In genomic region chr5:34660591-34661130, GRCm38 (mm10) we compare ENCODE assay signal across 8 mouse cellular contexts. TPM values are rescaled to one million over a fixed set of nuclear protein-coding genes. Genes with fewer than 3 reads are reported as not detected.
DNase-seq lines count a peak whose midpoint lies in the region; ATAC-seq and TF ChIP-seq lines count a peak whose summit lies in the region.

No protein-coding gene starts in this region.

- in situ Hi-C loops in CH12.LX (cut with MboI; ENCODE audit: low pct_ligation_motif_present, low pct_unique_long_range_greater_than_20kb, low sequenced_read_pairs) = loop anchor here (25.0 kb wide), 1 partner anchor 377 kb away; the partner anchor contains the start of gene Hgfac

- H3K79me2 ChIP-seq in heart, adult 2 months (replicated peaks; ENCODE audit: control insufficient read depth, insufficient read depth, low read length) = no peaks in the 10 kb centered on the region
- H3K79me2 ChIP-seq in CH12.LX (replicated peaks; ENCODE audit: control insufficient read depth, extremely low read depth, insufficient read depth, poor library complexity, severe bottlenecking) = peaks cover 24% of the 10 kb centered on the region

- no peak for TF ChIP-seq RAD21 in CH12.LX (IDR thresholded peaks at IDR 0.05; ENCODE audit: low read depth, low read length)

- dilution Hi-C loops in CH12.LX (cut with MboI; ENCODE audit: extremely low pct_ligation_motif_present, extremely low pct_unique_long_range_greater_than_20kb, low sequenced_read_pairs) = no loop called here

- TF ChIP-seq POLR2A in heart, adult 2 months (IDR thresholded peaks at IDR 0.05; ENCODE audit: insufficient read depth, low read depth, low read length) = no peak
- TF ChIP-seq POLR2A in CH12.LX (IDR thresholded peaks at IDR 0.05; ENCODE audit: low read depth, low read length) = no peak

- no peak for ATAC-seq in liver, embryonic 14.5 days (ENCODE audit: insufficient read depth)

- under 1% methylated on average over 57 of the region's 57 CpGs for WGBS in heart, adult 2 months
- under 1% methylated on average over 57 of the region's 57 CpGs for WGBS in forebrain, embryonic 10.5 days
- WGBS in liver, embryonic 14.5 days (ENCODE audit: insufficient replicate concordance) = under 1% methylated on average over 57 of the region's 57 CpGs

- TF ChIP-seq CTCF in heart, adult 2 months (IDR thresholded peaks at IDR 0.05) = no peak
- no peak; a peak in 1 of 4 replicates for TF ChIP-seq CTCF in CH12.LX (conservative IDR thresholded peaks at IDR 0.05 in 1 of 2, IDR thresholded peaks at IDR 0.05 in 1 of 2; ENCODE audit: low read depth in 2 of 2, low read length in 2 of 2)
- TF ChIP-seq CTCF in liver, embryonic 14.5 days (IDR thresholded peaks at IDR 0.05; ENCODE audit: low read depth) = no peak

- H3K4me3 ChIP-seq in heart, adult 2 months = peak overlapping the region; percentile 74
- peak overlapping the region; percentile 59 to 70 (median 69) for H3K4me3 ChIP-seq in CH12.LX (replicated peaks in 1 of 3; ENCODE audit: low read depth in 2 of 3, low read length in 2 of 3, poor library complexity in 1 of 3)
- H3K4me3 ChIP-seq in forebrain, embryonic 10.5 days = peak overlapping the region; percentile 81
- H3K4me3 ChIP-seq in liver, embryonic 14.5 days (ENCODE audit: insufficient read depth in 1 of 2, low read depth in 2 of 2, low read length in 2 of 2) = peak overlapping the region; percentile 57 to 73

- H3K4me1 ChIP-seq in heart, adult 2 months (ENCODE audit: control insufficient read depth, insufficient read depth, low read length) = peaks cover 4% of the 10 kb centered on the region
- H3K4me1 ChIP-seq in CH12.LX (ENCODE audit: control insufficient read depth in 1 of 2, insufficient read depth in 2 of 2) = peaks cover 0 to 11% of the 10 kb centered on the region in 2 experiments; a peak in 2 of 4 replicates
- peaks cover 16% of the 10 kb centered on the region for H3K4me1 ChIP-seq in forebrain, embryonic 10.5 days
- H3K4me1 ChIP-seq in liver, embryonic 14.5 days (replicated peaks; ENCODE audit: control insufficient read depth in 2 of 2, insufficient read depth in 2 of 2, low read length in 1 of 2) = peaks cover 11 to 15% of the 10 kb centered on the region in 2 experiments

- intact Hi-C loops in heart, adult 2 months (cut with DNase I) = loop anchor here (2.0 to 10.0 kb wide), 4 partner anchors 24 to 384 kb away; partner anchors contain the start of genes Fam193a, Hgfac, Htt and Mfsd10
- intact Hi-C loops in left cerebral cortex, postnatal 14 days (cut with DNase I) = loop anchor here (5.0 kb wide), 2 partner anchors 102 to 382 kb away; partner anchors contain the start of genes Hgfac and Htt

- H3K36me3 ChIP-seq in heart, adult 2 months (ENCODE audit: control insufficient read depth, insufficient read depth, low read length) = peaks cover 6% of the 10 kb centered on the region; the same call in 1 of the 2 replicates
- H3K36me3 ChIP-seq in CH12.LX (replicated peaks in 1 of 2; ENCODE audit: control insufficient read depth in 1 of 2, insufficient read depth in 1 of 2, low read length in 1 of 2) = peaks cover 15 to 25% of the 10 kb centered on the region in 2 experiments
- peaks cover 22% of the 10 kb centered on the region for H3K36me3 ChIP-seq in forebrain, embryonic 10.5 days (replicated peaks)
- peaks cover 12% of the 10 kb centered on the region for H3K36me3 ChIP-seq in liver, embryonic 14.5 days (replicated peaks; ENCODE audit: control insufficient read depth, insufficient read depth, low read depth)

- DNase-seq in heart, adult 2 months = no peak
- no peak for DNase-seq in heart, adult 8-10 months (ENCODE audit: low spot score)
- DNase-seq in CH12.LX (ENCODE audit: extremely low read depth) = no peak
- no peak for DNase-seq in forebrain, embryonic 10.5 days (ENCODE audit: extremely low spot score, low spot score)
- no peak for DNase-seq in liver, embryonic 14.5 days (ENCODE audit: low read depth in 3 of 3, low spot score in 3 of 3)
- no peak for DNase-seq in spleen, postnatal 10 days (ENCODE audit: low spot score in 2 of 2)
- no peak for DNase-seq in left cerebral cortex, adult 8-10 months (ENCODE audit: low spot score in 2 of 2)
- DNase-seq in left cerebral cortex, postnatal 14 days (ENCODE audit: low spot score in 2 of 2) = no peak

- peak overlapping the region; percentile 80 for H3K9ac ChIP-seq in heart, adult 2 months (ENCODE audit: low read depth, low read length)
- peak overlapping the region; percentile 55 for H3K9ac ChIP-seq in CH12.LX (ENCODE audit: insufficient read depth, low read depth)
- peak overlapping the region; percentile 83 for H3K9ac ChIP-seq in liver, embryonic 14.5 days (replicated peaks)

- H3K27me3 ChIP-seq in heart, adult 2 months (ENCODE audit: control insufficient read depth, insufficient read depth, low read length) = no peaks in the 10 kb centered on the region
- H3K27me3 ChIP-seq in CH12.LX (replicated peaks) = no peaks in the 10 kb centered on the region
- peaks cover 10% of the 10 kb centered on the region for H3K27me3 ChIP-seq in forebrain, embryonic 10.5 days (ENCODE audit: poor library complexity, severe bottlenecking)
- H3K27me3 ChIP-seq in liver, embryonic 14.5 days (ENCODE audit: control insufficient read depth, insufficient read depth, low read length) = no peaks in the 10 kb centered on the region

- no peaks in the 10 kb centered on the region for H3K9me3 ChIP-seq in CH12.LX (replicated peaks; ENCODE audit: low read length)
- H3K9me3 ChIP-seq in forebrain, embryonic 10.5 days = no peaks in the 10 kb centered on the region
- H3K9me3 ChIP-seq in liver, embryonic 14.5 days (ENCODE audit: control insufficient read depth, low read length) = no peaks in the 10 kb centered on the region

- peak overlapping the region; percentile 86 for H3K27ac ChIP-seq in heart, adult 2 months
- peak overlapping the region; percentile 92 for H3K27ac ChIP-seq in CH12.LX (ENCODE audit: insufficient read depth, low read depth)
- H3K27ac ChIP-seq in forebrain, embryonic 10.5 days = peak overlapping the region; percentile 84
- peak overlapping the region; percentile 86 for H3K27ac ChIP-seq in liver, embryonic 14.5 days

- H3K4me2 ChIP-seq in CH12.LX (ENCODE audit: insufficient read depth, low read depth, poor library complexity, severe bottlenecking) = peak overlapping the region; percentile 88; the same call in 1 of the 2 replicates
- H3K4me2 ChIP-seq in liver, embryonic 14.5 days (ENCODE audit: low read depth) = peak overlapping the region; percentile 86

- no peak for TF ChIP-seq EP300 in heart, adult 2 months (IDR thresholded peaks at IDR 0.05; ENCODE audit: insufficient read depth, low read depth, low read length)
- TF ChIP-seq EP300 in CH12.LX (IDR thresholded peaks at IDR 0.05; ENCODE audit: low read length) = no peak
- TF ChIP-seq EP300 in liver, embryonic 14.5 days (IDR thresholded peaks at IDR 0.05; ENCODE audit: low read depth) = no peak

TF ChIP-seq in CH12.LX, 34 proteins besides CTCF, POLR2A, EP300 and RAD21 (continues in another document):
- TF ChIP-seq NRF1 (IDR thresholded peaks at IDR 0.05; ENCODE audit: low read depth, low read length) (no peak), KAT2A (IDR thresholded peaks at IDR 0.05; ENCODE audit: insufficient replicate concordance, low read length) (no peak), PAX5 (IDR thresholded peaks at IDR 0.05; ENCODE audit: low read length) (no peak), ELF1 (IDR thresholded peaks at IDR 0.05; ENCODE audit: low read depth, low read length) (no peak), USF2 (conservative IDR thresholded peaks at IDR 0.05; ENCODE audit: low read depth, low read length) (no peak), ZC3H11A (IDR thresholded peaks at IDR 0.05; ENCODE audit: low read depth, low read length) (no peak), CHD1 (IDR thresholded peaks at IDR 0.05; ENCODE audit: low read depth, low read length) (0 out of 2 replicates have a peak, but pooled peaks have one; percentile 45), ZMIZ1 (IDR thresholded peaks at IDR 0.05; ENCODE audit: low read depth, low read length) (no peak)

RNA-seq across cellular contexts. Expression of gene Grk4, which starts 0.5 kb away (rescaled TPM):
- total RNA-seq in heart, adult 2 months (2021) = under 1 TPM; 0.84 TPM
- 0.74 and 1.3 TPM in 2 replicates for polyA plus RNA-seq in heart, adult 2 months (2012; rRNA removed)
- 1 to 10 TPM in 1 of 4 experiments, under 1 TPM in 3; 0.57 to 1.8 (median 0.69) TPM for total RNA-seq in heart, adult 8-10 months (2022)
- total RNA-seq in CH12.LX (2012; rRNA removed) = 0.63 and 0.76 TPM in 2 replicates
- 0.39 and 0.56 TPM in 2 replicates for total RNA-seq in CH12.LX (2014; rRNA removed)
- polyA plus RNA-seq in CH12.LX (2012; ENCODE audit: insufficient read length, low read depth) = 0.81 and 1.4 TPM in 2 replicates
- polyA plus RNA-seq in forebrain, embryonic 10.5 days (2016; fragmentation: Nextera tagmentation; extraction: Ambion mirVana) = 1.1 and 1.5 TPM in 2 replicates
- polyA plus RNA-seq in liver, embryonic 14.5 days (2012; rRNA removed) = 0.24 and 0.44 TPM in 2 replicates
- 0.48 and 0.91 TPM in 2 replicates for polyA plus RNA-seq in liver, embryonic 14.5 days (2014; fragmentation: Nextera tagmentation; extraction: Ambion mirVana)
- total RNA-seq in left cerebral cortex, adult 8-10 months (2022) = 1 to 10 TPM; 5.1 to 5.7 (median 5.5) TPM
- total RNA-seq in left cerebral cortex, postnatal 14 days (2021) = 1 to 10 TPM; 3.4 to 4.0 TPM

RNA-seq across cellular contexts. Expression of gene Nop14, which starts 0.7 kb away (rescaled TPM):
- 10 to 100 TPM; 11.4 to 11.8 TPM for total RNA-seq in heart, adult 2 months (2021)
- polyA plus RNA-seq in heart, adult 2 months (2012; rRNA removed) = 8.5 and 15.8 TPM in 2 replicates
- 10 to 100 TPM; 12.0 to 14.6 (median 12.8) TPM for total RNA-seq in heart, adult 8-10 months (2022)
- total RNA-seq in CH12.LX (2012; rRNA removed) (46.1 and 51.0 TPM in 2 replicates), CH12.LX (2014; rRNA removed) (35.5 and 36.6 TPM in 2 replicates)
- 101 and 109 TPM in 2 replicates for polyA plus RNA-seq in CH12.LX (2012; ENCODE audit: insufficient read length, low read depth)
- 31.7 and 33.9 TPM in 2 replicates for polyA plus RNA-seq in forebrain, embryonic 10.5 days (2016; fragmentation: Nextera tagmentation; extraction: Ambion mirVana)
- polyA plus RNA-seq in liver, embryonic 14.5 days (2012; rRNA removed) = 11.2 and 12.4 TPM in 2 replicates
- polyA plus RNA-seq in liver, embryonic 14.5 days (2014; fragmentation: Nextera tagmentation; extraction: Ambion mirVana) = 11.9 and 14.4 TPM in 2 replicates
- 10 to 100 TPM; 15.8 to 20.0 (median 16.4) TPM for total RNA-seq in left cerebral cortex, adult 8-10 months (2022)
- 10 to 100 TPM; 13.5 to 13.7 TPM for total RNA-seq in left cerebral cortex, postnatal 14 days (2021)

RNA-seq across cellular contexts. Expression of gene Mfsd10, which starts 23.6 kb away (rescaled TPM):
- 1 to 10 TPM; 9.8 to 9.9 TPM for total RNA-seq in heart, adult 2 months (2021)
- 36.1 and 43.3 TPM in 2 replicates for polyA plus RNA-seq in heart, adult 2 months (2012; rRNA removed)
- total RNA-seq in heart, adult 8-10 months (2022) = 10 to 100 TPM in 3 of 4 experiments, 1 to 10 TPM in 1; 8.9 to 15.3 (median 11.0) TPM
- total RNA-seq in CH12.LX (2012; rRNA removed) (67.0 and 67.5 TPM in 2 replicates), CH12.LX (2014; rRNA removed) (40.4 and 42.1 TPM in 2 replicates)
- polyA plus RNA-seq in CH12.LX (2012; ENCODE audit: insufficient read length, low read depth) = 78.6 and 92.6 TPM in 2 replicates
- 95.5 and 97.8 TPM in 2 replicates for polyA plus RNA-seq in forebrain, embryonic 10.5 days (2016; fragmentation: Nextera tagmentation; extraction: Ambion mirVana)
- polyA plus RNA-seq in liver, embryonic 14.5 days (2012; rRNA removed) = 53.6 and 68.5 TPM in 2 replicates
- polyA plus RNA-seq in liver, embryonic 14.5 days (2014; fragmentation: Nextera tagmentation; extraction: Ambion mirVana) = 33.1 and 46.7 TPM in 2 replicates
- 10 to 100 TPM; 38.7 to 55.0 (median 47.0) TPM for total RNA-seq in left cerebral cortex, adult 8-10 months (2022)
- 10 to 100 TPM; 39.9 to 42.8 TPM for total RNA-seq in left cerebral cortex, postnatal 14 days (2021)
